Mouse (Mus musculus) megakaryocyte progenitor cell, adult 5-6 weeks (primary cell): Measurements from ENCODE around the gene Fam169b. TPM values are rescaled to one million over a fixed set of nuclear protein-coding genes. Genes with fewer than 3 reads are reported as not detected.
A peak's percentile ranks its signal among the peaks of the same experiment; 100 is the strongest.

ENCODE experiments used
- ATAC-seq: replicated peaks from 2 replicates; pipeline ENCODE4 v1.8.0; 2016; ENCODE audit warnings: mild to moderate bottlenecking, moderate TSS enrichment, inconsistent platforms; ENCODE audit not compliant: poor library complexity
- total RNA-seq, 2 experiments: library from RNA; stranded (forward) in 1 of 2; stranded (reverse) in 1 of 2; fragments of 157-497, 149-512 nt in 1 of 2; fragments of 200-1000 nt in 1 of 2; gene quantifications; 2 replicates each; pipeline versions ENCODE4 v1.2.3 to v1.2.4; 2015 to 2017

Gene Fam169b
- total RNA-seq (2015) = 0.20 and 0.94 TPM in 2 replicates
- 0.20 and 0.21 TPM in 2 replicates for total RNA-seq (2017)

DNA sequence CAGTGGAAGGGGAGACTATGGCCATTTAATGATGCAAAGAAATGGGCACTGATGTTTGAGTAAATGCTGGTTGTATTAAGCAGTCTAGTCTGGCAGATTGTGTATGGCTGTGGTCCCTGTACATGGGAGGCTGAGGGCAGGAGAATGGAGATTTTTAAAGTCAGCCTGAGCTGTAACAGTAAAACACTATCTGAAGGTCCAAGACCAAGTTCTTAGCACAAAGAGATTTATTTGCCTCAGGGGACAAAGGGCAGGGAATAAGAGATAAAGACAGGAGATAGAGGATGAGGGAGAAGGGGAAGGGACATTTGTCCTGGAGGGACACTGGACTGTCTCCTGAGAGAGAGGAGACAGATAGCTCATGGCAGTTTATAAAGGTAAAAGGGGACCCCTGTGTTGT lies at the start of gene Fam169b:
Gene Fam169b (plus strand): TSS at position 325 of the 400 bp plus-strand sequence.
- ATAC-seq = no peak

DNA sequence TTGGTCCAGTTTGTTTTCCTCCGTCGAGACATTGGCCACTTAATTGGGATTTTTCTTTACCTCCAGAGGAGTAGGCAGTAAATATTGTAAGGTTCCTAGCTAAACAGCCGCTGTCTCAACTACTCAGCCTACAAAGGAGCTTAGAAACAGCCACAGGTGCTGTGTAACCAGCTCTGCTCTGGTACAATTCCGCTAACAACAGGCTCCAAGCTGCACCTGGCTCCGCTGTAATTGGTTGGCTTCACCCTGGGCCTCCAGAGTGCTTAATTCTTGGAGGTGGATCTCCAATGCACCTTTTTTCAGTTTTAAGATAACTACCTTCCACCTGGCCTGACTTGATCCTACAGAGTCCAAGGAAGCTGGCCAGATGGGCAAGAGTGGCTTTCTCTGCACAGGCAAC lies 49.6 kb upstream of the Fam169b start:
- no peak for ATAC-seq

DNA sequence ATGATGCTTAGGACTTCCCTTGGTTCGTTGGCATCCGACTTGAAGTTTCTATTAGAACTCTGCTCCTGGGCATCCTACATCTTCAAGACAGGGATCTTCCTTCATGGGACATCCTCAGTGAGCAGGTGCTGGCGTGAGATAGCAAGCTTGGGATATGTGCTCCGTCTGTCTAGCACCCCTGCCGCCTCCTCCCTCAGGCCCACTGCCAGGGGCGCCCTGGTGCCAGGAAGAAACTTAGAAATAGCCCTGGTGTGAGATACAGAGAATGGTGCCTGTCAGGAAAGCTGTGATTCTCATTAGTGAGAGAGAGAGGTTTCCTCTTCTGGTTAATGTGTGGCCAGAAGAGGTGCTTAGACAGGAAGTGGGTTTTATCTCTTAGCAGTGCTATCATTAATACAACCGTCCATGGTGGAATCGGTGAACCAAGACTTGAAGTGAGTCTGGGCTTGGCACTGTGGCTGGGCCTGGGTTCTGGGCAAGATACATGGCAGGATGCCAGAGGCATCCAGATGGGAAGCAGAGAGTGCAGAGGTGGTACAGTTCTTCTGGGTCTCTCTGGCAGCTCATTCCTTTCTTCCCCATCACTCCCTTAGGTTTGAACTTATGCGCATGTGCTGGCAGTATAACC lies 48.1 kb upstream of the Fam169b start:
- ATAC-seq = 0 out of 2 replicates have a peak, but pooled peaks have one; percentile 11

DNA sequence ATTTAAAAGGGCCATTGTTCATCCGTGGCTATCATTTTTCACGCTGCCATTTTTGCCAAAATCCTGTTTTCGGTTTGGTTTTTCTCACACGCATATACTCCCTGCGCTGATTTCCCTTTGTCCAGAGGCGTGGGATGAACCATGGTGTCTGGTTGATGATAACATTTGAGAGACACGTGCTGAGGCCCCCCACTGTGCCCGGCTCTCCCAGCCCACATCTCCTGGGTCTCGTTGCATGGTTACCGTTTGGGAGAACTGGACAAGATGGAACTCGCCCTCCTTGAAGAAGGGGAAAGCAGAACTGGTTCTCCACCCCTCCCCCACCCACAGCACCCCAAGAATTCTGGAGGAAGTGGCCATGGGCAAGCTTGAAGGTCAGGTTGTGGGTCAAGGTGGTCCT lies 46.6 kb upstream of the Fam169b start:
- no peak for ATAC-seq

DNA sequence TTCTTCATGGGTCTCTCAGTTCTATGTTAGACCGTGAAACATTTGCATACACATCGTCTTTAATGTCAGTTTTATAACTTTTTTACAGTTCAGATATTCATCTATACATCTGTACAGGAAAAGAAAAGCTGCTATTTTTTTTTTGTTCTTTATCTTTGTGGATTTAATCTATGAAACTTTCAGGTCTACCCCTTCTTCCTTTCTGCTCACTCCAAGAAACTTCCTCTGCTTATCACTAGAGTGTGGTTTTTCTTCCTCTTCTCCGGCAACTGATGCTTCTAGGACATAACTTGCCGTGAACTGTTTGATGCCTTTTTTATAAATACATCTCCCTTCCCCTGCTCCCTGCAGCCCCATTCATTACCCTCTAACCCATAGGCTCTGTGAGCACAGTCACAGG lies 46.0 kb upstream of the Fam169b start:
- no peak for ATAC-seq

DNA sequence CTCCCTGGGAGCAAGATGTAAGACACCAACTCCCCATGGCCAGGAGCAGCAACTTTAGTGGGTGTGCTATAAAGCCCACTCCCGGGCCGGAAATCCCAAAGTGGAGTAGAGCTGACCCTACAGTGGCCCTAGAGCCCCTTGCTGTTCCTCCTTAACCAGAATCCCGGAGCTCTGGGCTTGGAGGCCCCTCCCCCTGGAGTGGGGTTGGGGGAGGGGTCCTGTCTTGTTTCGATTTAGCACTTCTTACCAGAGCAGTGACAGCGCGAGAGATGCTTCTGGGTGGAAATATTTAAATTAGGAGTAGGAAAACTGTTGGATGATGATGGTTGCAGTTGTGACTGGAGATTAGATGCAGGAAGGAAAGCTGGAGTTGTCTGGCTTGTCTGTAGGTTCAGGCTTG lies 45.1 kb upstream of the Fam169b start:
- no peak for ATAC-seq

DNA sequence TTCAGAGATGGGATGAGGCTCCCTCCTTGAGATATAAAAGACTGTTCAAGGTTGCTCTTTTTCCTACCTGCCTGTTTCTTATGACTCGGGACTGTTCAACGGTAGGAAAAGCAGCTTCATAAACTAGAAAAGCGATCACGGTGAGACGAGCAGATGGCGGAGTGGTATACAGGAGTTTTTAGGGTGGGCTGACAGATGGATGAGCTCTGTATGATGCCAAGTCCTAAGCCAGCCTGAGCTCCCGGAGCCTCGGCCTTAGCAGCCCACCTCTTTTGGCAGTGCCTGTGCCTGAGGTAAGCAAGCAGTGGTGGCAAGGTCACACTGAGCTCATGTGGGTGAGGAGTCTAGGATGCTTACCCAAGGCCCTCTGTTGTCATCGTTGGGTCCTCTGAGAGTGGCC lies 42.8 kb upstream of the Fam169b start:
- ATAC-seq = no peak

DNA sequence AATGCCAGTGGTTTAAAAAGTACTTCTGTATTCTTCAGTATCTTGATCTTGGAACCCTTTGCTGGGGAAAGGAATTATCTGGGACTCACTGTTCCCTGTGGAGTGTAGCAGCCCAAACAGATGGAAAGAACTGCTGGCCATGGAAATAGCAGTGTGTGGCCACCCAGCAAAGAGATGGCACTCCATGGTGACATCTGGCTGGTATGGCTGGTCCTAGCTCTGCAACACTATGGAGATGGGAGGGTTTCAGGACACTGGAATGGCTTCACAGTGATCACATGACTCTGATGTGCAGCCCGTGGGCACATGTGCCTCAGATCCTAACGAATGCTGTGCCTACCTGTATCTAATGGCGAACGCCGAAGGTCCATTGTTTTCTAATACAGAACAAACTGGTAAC lies 41.1 kb upstream of the Fam169b start:
- ATAC-seq = no peak

DNA sequence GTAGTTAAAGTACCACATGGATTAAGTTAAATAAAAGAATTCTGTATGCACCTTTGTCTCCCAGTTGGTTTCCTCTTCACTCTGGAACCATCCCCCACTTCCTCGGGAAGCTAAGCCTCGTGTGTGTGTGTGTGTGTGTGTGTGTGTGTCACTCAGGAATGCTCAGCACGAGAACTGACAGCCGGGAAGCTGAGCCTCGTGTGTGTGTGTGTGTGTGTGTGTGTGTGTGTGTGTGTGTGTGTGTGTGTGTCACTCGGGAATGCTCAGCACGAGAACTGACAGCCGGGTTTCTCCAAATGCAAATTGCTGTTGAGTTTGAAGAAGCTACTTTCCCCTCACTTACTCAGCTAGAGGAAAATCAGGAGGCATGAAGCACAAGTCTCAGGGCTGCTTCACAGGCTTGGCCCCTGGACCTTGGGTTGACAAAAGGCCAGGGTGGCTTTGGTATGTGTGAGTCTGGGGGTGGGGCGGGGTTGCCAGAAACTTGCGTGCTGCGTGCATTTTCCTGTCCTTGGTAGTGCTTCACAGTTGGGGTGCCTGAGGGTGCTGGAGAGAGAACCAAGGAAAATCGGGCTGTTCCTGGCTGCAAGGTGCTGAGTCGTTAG lies 39.9 kb upstream of the Fam169b start:
- ATAC-seq = no peak

DNA sequence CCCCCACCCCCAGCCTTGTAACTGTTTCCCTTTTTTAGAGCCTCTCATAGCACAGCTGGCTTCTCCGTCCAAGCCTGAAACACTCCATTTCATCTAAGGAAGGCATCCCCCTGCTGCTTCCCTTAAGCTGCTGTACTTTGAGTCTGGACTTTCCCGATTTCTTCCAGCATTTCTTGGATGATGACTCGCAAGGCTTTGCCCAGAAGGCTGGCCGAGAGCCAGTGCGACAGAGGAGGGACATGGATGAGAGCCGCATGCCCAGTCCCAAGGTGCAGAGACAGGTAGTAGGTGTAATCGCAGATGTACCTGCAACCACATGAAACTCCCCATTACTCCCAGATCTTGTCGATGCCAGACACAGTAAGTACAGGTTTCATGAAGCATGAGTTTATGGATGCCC lies 36.8 kb upstream of the Fam169b start:
- no peak for ATAC-seq

DNA sequence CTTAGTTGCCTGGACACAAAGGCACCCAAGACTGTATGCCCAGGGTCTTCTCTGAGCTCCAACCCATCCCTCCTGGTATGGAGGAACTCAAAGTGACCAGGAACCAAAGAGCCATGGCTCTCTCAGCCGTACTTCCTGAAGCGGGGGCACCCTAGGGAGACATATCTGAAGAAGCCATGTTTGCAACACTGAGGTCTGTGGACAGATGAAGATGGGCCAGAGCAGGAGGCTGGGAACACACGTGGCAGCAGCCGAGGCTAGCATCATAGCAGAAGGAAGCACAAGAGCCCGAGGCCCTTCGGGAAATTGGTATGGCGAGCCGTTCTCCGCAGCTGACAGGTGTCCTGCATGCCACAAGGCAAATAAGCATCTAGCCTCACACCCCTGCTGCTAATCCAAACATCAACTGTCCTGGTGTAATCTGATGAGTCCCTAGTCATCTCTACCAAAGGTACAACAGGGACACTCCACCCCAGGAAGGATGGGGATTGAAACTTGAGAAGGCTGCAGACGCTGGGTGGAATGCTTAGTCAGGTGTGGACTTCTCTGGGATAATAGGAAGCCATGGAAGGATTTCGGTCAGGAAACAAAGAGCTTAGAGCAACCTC lies 34.3 kb upstream of the Fam169b start:
- ATAC-seq = no peak

DNA sequence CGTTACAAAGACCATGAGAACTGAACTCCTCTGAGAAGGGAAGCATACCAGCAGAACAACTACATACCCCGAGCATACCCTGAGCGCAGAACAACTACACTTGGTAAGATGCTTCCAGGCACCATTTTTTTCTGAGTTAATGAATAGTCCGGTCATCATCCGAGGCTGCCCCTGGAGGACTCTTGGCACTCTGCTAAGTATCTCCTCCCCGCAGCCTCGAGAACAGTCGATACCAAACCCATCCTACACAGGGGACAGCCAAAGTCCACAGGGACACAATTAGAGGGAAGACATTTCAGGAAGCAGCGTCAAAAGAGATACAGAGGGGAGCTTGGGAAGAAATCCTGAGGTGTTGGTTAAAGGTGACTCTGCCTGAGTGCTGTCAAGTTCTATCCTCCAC lies 32.4 kb upstream of the Fam169b start:
- ATAC-seq = no peak

DNA sequence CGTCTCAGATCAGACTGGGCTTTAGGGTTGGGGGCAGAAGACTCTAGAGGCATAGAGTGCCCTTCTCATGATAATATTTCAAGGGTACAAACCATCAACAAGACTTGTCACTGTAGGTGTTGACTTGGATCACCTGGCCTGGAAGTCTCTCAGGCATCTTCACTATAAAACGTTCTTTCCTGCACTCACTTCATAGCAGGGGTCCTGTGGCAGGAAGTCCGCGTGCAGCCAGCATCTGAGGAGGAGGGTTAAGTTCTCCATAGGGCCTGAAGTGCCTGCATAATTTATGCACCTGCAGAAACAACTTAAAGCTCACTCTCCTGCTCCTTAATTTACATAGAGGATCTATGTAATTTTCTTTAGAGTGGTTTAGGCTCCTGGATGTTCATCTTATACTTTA lies 28.0 kb upstream of the Fam169b start:
- ATAC-seq = no peak

DNA sequence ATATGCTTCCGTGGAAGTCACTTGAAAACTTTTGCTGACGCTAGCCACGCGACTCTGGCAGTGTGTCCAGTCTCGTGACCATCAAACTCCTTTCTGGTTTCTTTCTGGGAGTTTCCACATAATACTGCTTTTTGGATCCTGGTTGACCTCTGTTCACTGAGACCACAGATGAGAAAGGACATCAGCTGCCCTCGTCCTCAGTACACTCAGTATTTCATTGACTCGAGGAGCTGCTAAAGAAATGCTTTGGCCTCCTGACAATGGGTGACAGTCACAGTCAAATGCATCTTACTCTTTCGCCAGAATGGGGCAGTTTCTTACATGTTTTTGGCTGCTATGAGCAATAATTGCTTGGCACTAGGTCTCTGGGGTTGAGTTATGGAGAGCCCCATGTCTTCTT lies 27.4 kb upstream of the Fam169b start:
- no peak for ATAC-seq

DNA sequence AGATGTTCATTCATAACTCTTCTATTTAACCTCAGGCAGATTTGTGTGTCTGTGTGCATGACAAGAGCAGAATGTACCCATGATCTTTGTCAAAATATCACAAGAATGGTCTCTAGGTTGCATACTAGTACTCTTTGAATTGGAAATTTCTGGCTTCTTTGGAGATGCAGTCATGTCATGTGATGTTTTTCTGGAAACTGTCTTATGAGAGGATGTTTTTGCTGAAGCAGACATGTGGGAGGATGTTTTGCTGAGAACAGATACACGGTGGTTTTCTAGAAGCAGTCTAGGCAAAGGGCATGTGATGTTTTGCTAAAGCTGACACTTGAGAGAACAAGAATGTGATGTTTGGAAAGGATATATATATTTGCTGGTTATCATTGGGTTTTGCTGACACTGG lies 23.2 kb upstream of the Fam169b start:
- no peak for ATAC-seq

DNA sequence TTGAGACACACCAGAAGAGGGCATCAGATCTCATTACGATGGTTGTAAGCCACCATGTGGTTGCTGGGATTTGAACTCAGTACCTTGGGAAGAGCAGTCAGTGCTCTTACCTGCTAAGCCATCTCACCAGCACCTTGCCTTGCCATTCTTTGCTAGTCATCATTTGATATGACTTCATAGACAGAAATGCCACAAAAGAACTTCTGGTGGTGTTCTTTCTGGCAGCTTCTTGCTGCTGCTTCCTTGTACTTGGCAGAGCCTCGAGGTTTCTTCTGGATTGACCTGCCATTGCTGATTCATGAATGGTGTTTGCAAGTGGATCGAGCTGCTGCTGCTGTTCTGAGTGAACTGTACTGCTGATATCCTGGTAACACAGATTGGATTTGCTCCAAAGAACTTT lies 22.7 kb upstream of the Fam169b start:
- no peak for ATAC-seq

DNA sequence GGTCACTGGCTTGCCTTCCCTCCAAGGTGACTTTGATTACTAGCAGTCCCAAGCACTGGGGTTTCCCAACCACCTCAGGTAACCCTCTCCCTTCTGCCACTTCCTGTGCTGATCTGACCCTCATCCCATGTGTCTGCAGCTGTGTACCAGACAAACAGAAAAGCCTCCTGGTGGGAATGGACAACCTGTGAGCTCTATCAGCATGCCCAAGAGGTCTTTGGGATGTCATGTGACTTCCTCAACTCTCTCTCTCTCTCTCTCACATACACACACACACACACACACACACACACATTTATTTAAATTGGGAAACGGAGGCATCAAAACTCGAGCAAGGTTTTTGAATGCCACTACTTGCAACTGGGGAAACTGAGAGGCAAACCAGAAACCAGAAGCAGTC lies 15.9 kb upstream of the Fam169b start:
- ATAC-seq = no peak

DNA sequence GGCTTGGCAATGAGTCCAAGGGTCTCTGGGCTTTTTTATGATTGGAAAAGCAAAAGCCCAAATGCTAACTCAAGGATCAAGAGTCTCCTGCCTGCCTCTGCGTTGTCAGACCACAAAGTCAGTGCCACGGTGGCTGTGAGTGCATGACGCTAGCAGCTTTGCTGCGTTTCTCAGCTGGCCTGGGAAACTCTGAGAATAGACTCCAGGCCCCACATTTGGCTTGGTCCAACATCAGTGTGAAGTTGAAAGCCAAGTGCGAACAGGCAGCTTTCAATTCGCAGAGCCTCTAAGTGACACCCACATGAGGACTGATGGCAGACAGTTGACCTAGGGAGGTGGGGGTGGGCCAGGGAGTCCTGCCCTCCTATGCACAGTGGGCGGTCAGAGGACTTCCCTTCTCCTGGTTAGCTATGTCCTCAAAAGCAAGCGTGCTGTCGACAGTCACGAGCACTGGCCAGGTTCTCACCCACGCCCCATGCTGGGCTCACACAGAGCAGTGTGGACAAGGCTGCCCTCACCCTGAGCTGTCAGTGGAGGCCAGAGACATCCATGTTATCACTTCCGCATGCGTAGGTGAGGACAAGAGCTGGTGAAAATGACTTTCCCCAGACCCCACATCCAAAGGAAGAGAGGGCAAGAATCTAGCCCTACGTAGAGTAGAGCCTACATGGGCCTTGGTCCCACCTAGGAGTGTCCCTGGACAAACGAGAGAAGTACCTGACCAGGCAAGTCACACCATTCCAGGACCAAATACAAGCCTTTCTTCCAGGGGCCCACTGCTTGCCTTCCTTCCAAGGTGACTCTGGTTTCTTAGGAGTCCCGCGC lies 15.1 kb upstream of the Fam169b start:
- no peak for ATAC-seq

DNA sequence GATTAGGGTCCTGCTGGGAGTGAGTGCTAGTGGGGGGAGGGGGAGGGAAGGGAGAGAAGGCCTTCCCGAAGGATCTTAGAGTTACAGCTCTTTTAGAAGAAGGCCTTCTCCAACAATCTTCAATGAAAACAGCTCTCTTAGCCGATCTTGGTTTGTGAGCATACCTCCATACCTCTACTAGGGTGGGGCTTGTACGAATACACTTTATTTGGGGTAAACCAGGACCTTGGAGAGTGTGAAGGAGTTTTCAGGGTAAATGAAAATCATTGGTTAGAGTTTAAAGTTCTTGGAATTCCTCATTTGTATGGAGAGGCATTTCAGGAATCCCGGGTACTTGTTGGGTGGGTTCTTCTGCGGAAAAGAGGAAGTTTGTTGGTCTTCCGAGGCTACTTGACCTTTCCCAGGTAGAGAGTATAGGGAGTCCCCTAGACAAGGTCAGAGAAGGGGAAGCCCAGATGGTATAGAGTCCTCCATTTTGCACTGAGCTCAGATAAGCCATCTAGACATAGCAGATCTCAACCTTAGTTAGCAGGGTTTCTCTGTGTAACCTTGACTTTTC lies 14.0 kb upstream of the Fam169b start:
- ATAC-seq = no peak

DNA sequence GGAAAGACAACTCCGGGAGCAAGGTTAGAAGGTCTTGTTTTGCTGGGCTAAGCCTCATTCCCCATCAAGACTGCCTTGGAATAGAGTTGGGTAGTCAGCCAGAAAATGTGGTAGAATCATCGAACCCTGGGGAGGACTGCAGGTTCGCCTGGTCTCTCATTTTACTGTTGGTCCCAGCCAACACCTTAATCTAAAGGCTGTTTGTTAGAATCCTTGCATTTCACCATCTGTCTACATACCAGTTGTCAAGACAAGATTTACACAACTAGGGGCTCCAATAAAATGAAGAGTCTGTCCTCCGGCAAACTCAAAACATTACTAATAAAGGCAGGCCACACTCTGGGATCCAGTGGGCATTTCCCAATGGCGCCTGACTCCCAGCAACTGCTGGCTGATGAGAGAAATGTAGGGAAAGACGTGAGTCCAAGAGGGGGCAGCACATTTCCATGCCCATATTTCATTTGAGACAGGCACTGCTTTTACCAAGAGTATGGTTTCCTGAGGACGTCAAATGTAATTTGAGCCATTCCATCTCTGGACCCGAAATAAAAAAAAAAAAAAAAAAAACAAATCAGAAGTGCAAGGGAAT lies 10.9 kb upstream of the Fam169b start:
- no peak for ATAC-seq
